Mouse (Mus musculus): Measurements from ENCODE around the gene Klk10. TPM values are rescaled to one million over a fixed set of nuclear protein-coding genes. Genes with fewer than 3 reads are reported as not detected.

The Klk10 gene
- 0.20 and 0.25 TPM in 2 replicates for polyA plus RNA-seq (2016; fragmentation: Nextera tagmentation; extraction: Ambion mirVana)

- no peak for DNase-seq (ENCODE audit: low spot score)
- Histone ChIP-seq H3K36me3 (no peaks in the 10 kb centered on the region), H3K4me1 (peaks cover 6% of the 10 kb centered on the region), H3K27ac (no peak within 1 kb of the TSS), H3K27me3 (ENCODE audit: low read depth, poor library complexity, severe bottlenecking) (peaks cover 28% of the 10 kb centered on the region), H3K4me3 (no peak within 1 kb of the TSS), H3K9me3 (replicated peaks) (no peaks in the 10 kb centered on the region)
- WGBS = 45% methylated on average over 5 of the region's 5 CpGs
Measured at GRCm38 (mm10) chr7:43780746-43781145, at the start of gene Klk10. Gene Klk10 (plus strand): TSS chr7:43781035.

GRCm38 (mm10) chr7:43747788-43748187, 33.0 kb upstream of the Klk10 start:
- Histone ChIP-seq H3K9me3 (replicated peaks) (no peaks in the 10 kb centered on the region), H3K27me3 (ENCODE audit: low read depth, poor library complexity, severe bottlenecking) (no peaks in the 10 kb centered on the region), H3K4me1 (no peaks in the 10 kb centered on the region), H3K27ac (no peak overlapping the region), H3K4me3 (no peak overlapping the region), H3K36me3 (no peaks in the 10 kb centered on the region)
- DNase-seq (ENCODE audit: low spot score) = no peak
- 86% methylated on average over 1 of the region's 1 CpGs for WGBS

GRCm38 (mm10) chr7:43752806-43753205, 28.0 kb upstream of the Klk10 start:
- Histone ChIP-seq H3K4me1 (no peaks in the 10 kb centered on the region), H3K27me3 (ENCODE audit: low read depth, poor library complexity, severe bottlenecking) (no peaks in the 10 kb centered on the region), H3K36me3 (no peaks in the 10 kb centered on the region), H3K4me3 (no peak overlapping the region), H3K27ac (no peak overlapping the region), H3K9me3 (replicated peaks) (no peaks in the 10 kb centered on the region)
- DNase-seq (ENCODE audit: low spot score) = no peak
- 79% methylated on average over 2 of the region's 2 CpGs for WGBS

- H3K36me3 ChIP-seq = no peaks in the 10 kb centered on the region
- no peaks in the 10 kb centered on the region for H3K27me3 ChIP-seq (ENCODE audit: low read depth, poor library complexity, severe bottlenecking)
- no peaks in the 10 kb centered on the region for H3K4me1 ChIP-seq
- H3K9me3 ChIP-seq (replicated peaks) = no peaks in the 10 kb centered on the region
- DNase-seq (ENCODE audit: low spot score) = no peak
- 64% methylated on average over 8 of the region's 8 CpGs for WGBS
- no peak overlapping the region for H3K4me3 ChIP-seq
- no peak overlapping the region for H3K27ac ChIP-seq
Measured at GRCm38 (mm10) chr7:43766484-43766883, 14.4 kb upstream of the Klk10 start.

- DNase-seq (ENCODE audit: low spot score) = no peak
- H3K36me3 ChIP-seq = no peaks in the 10 kb centered on the region
- no peaks in the 10 kb centered on the region for H3K27me3 ChIP-seq (ENCODE audit: low read depth, poor library complexity, severe bottlenecking)
- WGBS = 79% methylated on average over 4 of the region's 4 CpGs
- no peaks in the 10 kb centered on the region for H3K9me3 ChIP-seq (replicated peaks)
- H3K4me1 ChIP-seq = no peaks in the 10 kb centered on the region
- H3K4me3 ChIP-seq = no peak within 1 kb of the TSS
- H3K27ac ChIP-seq = no peak within 1 kb of the TSS
Measured at GRCm38 (mm10) chr7:43768597-43768996, 12.2 kb upstream of the Klk10 start, which contains the start of gene Klk12. Gene Klk12 (plus strand): TSS chr7:43768897.

GRCm38 (mm10) chr7:43769636-43770035, 11.2 kb upstream of the Klk10 start:
- WGBS = 95% methylated on average over 8 of the region's 8 CpGs
- Histone ChIP-seq H3K27me3 (ENCODE audit: low read depth, poor library complexity, severe bottlenecking) (no peaks in the 10 kb centered on the region), H3K4me3 (no peak overlapping the region), H3K4me1 (no peaks in the 10 kb centered on the region), H3K36me3 (no peaks in the 10 kb centered on the region), H3K27ac (no peak overlapping the region), H3K9me3 (replicated peaks) (no peaks in the 10 kb centered on the region)
- peak; percentile 19 for DNase-seq (ENCODE audit: low spot score)

GRCm38 (mm10) chr7:43770701-43771100, 10.1 kb upstream of the Klk10 start:
- WGBS = 96% methylated on average over 10 of the region's 10 CpGs
- Histone ChIP-seq H3K9me3 (replicated peaks) (no peaks in the 10 kb centered on the region), H3K27me3 (ENCODE audit: low read depth, poor library complexity, severe bottlenecking) (no peaks in the 10 kb centered on the region), H3K27ac (no peak overlapping the region), H3K4me3 (no peak overlapping the region), H3K4me1 (peaks cover 5% of the 10 kb centered on the region; the same call in 1 of the 2 replicates), H3K36me3 (no peaks in the 10 kb centered on the region)
- DNase-seq (ENCODE audit: low spot score) = peak; percentile 17

- Histone ChIP-seq H3K9me3 (replicated peaks) (no peaks in the 10 kb centered on the region), H3K27me3 (ENCODE audit: low read depth, poor library complexity, severe bottlenecking) (no peaks in the 10 kb centered on the region), H3K4me3 (no peak overlapping the region), H3K4me1 (peaks cover 5% of the 10 kb centered on the region; the same call in 1 of the 2 replicates), H3K27ac (no peak overlapping the region), H3K36me3 (no peaks in the 10 kb centered on the region)
- peak; percentile 4 for DNase-seq (ENCODE audit: low spot score)
- 98% methylated on average over 6 of the region's 6 CpGs for WGBS
Measured at GRCm38 (mm10) chr7:43771916-43772315, 8.9 kb upstream of the Klk10 start.

- H3K4me3 ChIP-seq = no peak overlapping the region
- no peaks in the 10 kb centered on the region for H3K9me3 ChIP-seq (replicated peaks)
- no peaks in the 10 kb centered on the region for H3K36me3 ChIP-seq
- no peak overlapping the region for H3K27ac ChIP-seq
- peak; percentile 13 for DNase-seq (ENCODE audit: low spot score)
- WGBS = 69% methylated on average over 3 of the region's 3 CpGs
- no peaks in the 10 kb centered on the region for H3K27me3 ChIP-seq (ENCODE audit: low read depth, poor library complexity, severe bottlenecking)
- H3K4me1 ChIP-seq = peaks cover 5% of the 10 kb centered on the region; the same call in 1 of the 2 replicates
Measured at GRCm38 (mm10) chr7:43772901-43773300, 7.9 kb upstream of the Klk10 start.

GRCm38 (mm10) chr7:43774364-43774763, 6.5 kb upstream of the Klk10 start, which contains the start of gene Klk11:
Gene Klk11 (plus strand): TSS chr7:43774604.
- 93% methylated on average over 5 of the region's 5 CpGs for WGBS
- Histone ChIP-seq H3K27ac (no peak within 1 kb of the TSS), H3K36me3 (no peaks in the 10 kb centered on the region), H3K9me3 (replicated peaks) (no peaks in the 10 kb centered on the region), H3K27me3 (ENCODE audit: low read depth, poor library complexity, severe bottlenecking) (no peaks in the 10 kb centered on the region), H3K4me1 (peaks cover 5% of the 10 kb centered on the region; the same call in 1 of the 2 replicates), H3K4me3 (no peak within 1 kb of the TSS)
- peak; percentile 3 for DNase-seq (ENCODE audit: low spot score)

GRCm38 (mm10) chr7:43774802-43775201, 6.0 kb upstream of the Klk10 start:
- 61% methylated on average over 6 of the region's 6 CpGs for WGBS
- Histone ChIP-seq H3K27me3 (ENCODE audit: low read depth, poor library complexity, severe bottlenecking) (no peaks in the 10 kb centered on the region), H3K36me3 (no peaks in the 10 kb centered on the region), H3K9me3 (replicated peaks) (no peaks in the 10 kb centered on the region), H3K27ac (no peak overlapping the region), H3K4me3 (no peak overlapping the region), H3K4me1 (peaks cover 5% of the 10 kb centered on the region; the same call in 1 of the 2 replicates)
- DNase-seq (ENCODE audit: low spot score) = peak; percentile 24

- H3K36me3 ChIP-seq = no peaks in the 10 kb centered on the region
- no peaks in the 10 kb centered on the region for H3K9me3 ChIP-seq (replicated peaks)
- H3K4me1 ChIP-seq = peaks cover 5% of the 10 kb centered on the region; the same call in 1 of the 2 replicates
- no peak overlapping the region for H3K4me3 ChIP-seq
- WGBS = 48% methylated on average over 7 of the region's 7 CpGs
- peak; percentile 26 for DNase-seq (ENCODE audit: low spot score)
- no peaks in the 10 kb centered on the region for H3K27me3 ChIP-seq (ENCODE audit: low read depth, poor library complexity, severe bottlenecking)
- no peak overlapping the region for H3K27ac ChIP-seq
Measured at GRCm38 (mm10) chr7:43775311-43776057, 5.4 kb upstream of the Klk10 start.

- Histone ChIP-seq H3K4me3 (no peak overlapping the region), H3K9me3 (replicated peaks) (no peaks in the 10 kb centered on the region), H3K27me3 (ENCODE audit: low read depth, poor library complexity, severe bottlenecking) (no peaks in the 10 kb centered on the region), H3K27ac (no peak overlapping the region), H3K4me1 (peaks cover 5% of the 10 kb centered on the region; the same call in 1 of the 2 replicates), H3K36me3 (no peaks in the 10 kb centered on the region)
- DNase-seq (ENCODE audit: low spot score) = peak; percentile 10
- WGBS = 86% methylated on average over 5 of the region's 5 CpGs
Measured at GRCm38 (mm10) chr7:43776506-43776905, 4.3 kb upstream of the Klk10 start.

All from limb, embryonic 10.5 days (tissue).